Mouse (Mus musculus) G1E (cell line): Measurements from ENCODE around the gene Actrt2. TPM values are rescaled to one million over a fixed set of nuclear protein-coding genes. Genes with fewer than 3 reads are reported as not detected.

ENCODE experiments used
- ATAC-seq: 2 replicates; pipeline ENCODE4 v1.8.0; 2016; ENCODE audit warnings: mild to moderate bottlenecking; ENCODE audit not compliant: insufficient number of reproducible peaks, poor library complexity, low FRiP score, severe bottlenecking; ENCODE audit errors: extremely low read depth
- DNase-seq: peaks from one replicate; pipeline ENCODE4 v3.0.0; 2012; ENCODE audit warnings: low spot score
- H3K27me3 ChIP-seq: 2 replicates; pipeline ENCODE4 v1.6.1; 2012; ENCODE audit warnings: mild to moderate bottlenecking, low read length, inconsistent platforms; ENCODE audit not compliant: insufficient read depth
- H3K36me3 ChIP-seq: replicated peaks from 2 replicates; pipeline ENCODE3; 2012; ENCODE audit warnings: mild to moderate bottlenecking, inconsistent platforms
- H3K4me1 ChIP-seq: 2 replicates; pipeline ENCODE4 v1.6.1; 2012; ENCODE audit warnings: low read depth, low read length, inconsistent platforms, mixed read lengths; ENCODE audit not compliant: insufficient read depth
- H3K4me3 ChIP-seq: 2 replicates; pipeline ENCODE4 v1.5.1; 2012; ENCODE audit warnings: low read depth, mild to moderate bottlenecking, inconsistent platforms, low read length, moderate library complexity, mixed read lengths
- H3K9me3 ChIP-seq: replicated peaks from 2 replicates; pipeline ENCODE4 v1.6.1; 2012; ENCODE audit warnings: inconsistent platforms
- CTCF ChIP-seq: IDR thresholded peaks from 2 replicates; pipeline ENCODE4 v1.5.1; 2012; ENCODE audit warnings: low read depth, low read length, inconsistent platforms, mixed read lengths
- GATA1 ChIP-seq: IDR thresholded peaks from 2 replicates; pipeline ENCODE4 v1.6.1; 2012; ENCODE audit warnings: borderline replicate concordance, low read length, inconsistent platforms, mixed read lengths
- GATA2 ChIP-seq: IDR thresholded peaks from 2 replicates; pipeline ENCODE4 v1.6.1; 2012; ENCODE audit warnings: low read depth, low read length, inconsistent platforms, borderline replicate concordance
- POLR2AphosphoS5 ChIP-seq: IDR thresholded peaks from 2 replicates; pipeline ENCODE4 v1.6.1; 2012; ENCODE audit warnings: low read depth, low read length, inconsistent platforms; ENCODE audit not compliant: insufficient replicate concordance
- TAL1 ChIP-seq: conservative IDR thresholded peaks from 2 replicates; pipeline ENCODE4 v1.6.1; 2012; ENCODE audit warnings: low read depth, low read length, inconsistent platforms, mixed read lengths
- polyA plus RNA-seq: library from polyadenylated mRNA; stranded (reverse); fragments of >175 nt; gene quantifications from 2 replicates; pipeline ENCODE4 v1.2.3, GENCODE M21; 2012
- total RNA-seq, 2 experiments: library from RNA; stranded (forward) in 1 of 2; stranded (reverse) in 1 of 2; fragments of 200-1000 nt in 1 of 2; fragments of >200 nt in 1 of 2; fragmentation: Nextera tagmentation in 1 of 2; gene quantifications; 2 replicates each; pipeline ENCODE4 v1.2.3; 2014 to 2017

Gene Actrt2
- total and polyA plus RNA-seq, 3 experiments = not detected

DNA sequence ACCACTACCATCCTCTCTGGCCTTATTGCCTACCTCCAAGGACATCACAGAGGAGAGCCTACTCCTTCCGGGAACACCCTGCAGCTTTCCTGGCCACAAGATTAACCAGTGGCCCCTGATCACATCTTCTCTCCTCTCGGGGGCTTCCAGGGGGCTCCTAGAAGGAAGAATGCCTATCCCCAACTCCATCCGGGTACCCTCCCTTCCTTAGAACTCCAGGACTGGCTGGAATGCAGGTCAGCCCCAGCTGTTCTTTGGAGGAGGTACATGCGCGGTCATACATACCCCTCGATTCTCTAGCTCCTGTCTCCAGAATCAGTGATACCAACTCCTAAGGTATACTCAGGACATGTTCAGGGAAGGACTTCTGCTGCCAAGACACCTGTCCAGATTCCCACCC, 37.4 kb upstream of the Actrt2 start:
- Histone ChIP-seq H3K36me3 (no peaks in the 10 kb centered on the region), H3K4me1 (no peaks in the 10 kb centered on the region), H3K4me3 (no peak overlapping the region), H3K27me3 (no peaks in the 10 kb centered on the region), H3K9me3 (peaks cover 93% of the 10 kb centered on the region)
- ATAC-seq (no peak), DNase-seq (no peak)
- TF ChIP-seq GATA1 = no peak
- TF ChIP-seq TAL1 = no peak
- TF ChIP-seq GATA2 = no peak
- TF ChIP-seq CTCF = no peak
- TF ChIP-seq POLR2AphosphoS5 = no peak

DNA sequence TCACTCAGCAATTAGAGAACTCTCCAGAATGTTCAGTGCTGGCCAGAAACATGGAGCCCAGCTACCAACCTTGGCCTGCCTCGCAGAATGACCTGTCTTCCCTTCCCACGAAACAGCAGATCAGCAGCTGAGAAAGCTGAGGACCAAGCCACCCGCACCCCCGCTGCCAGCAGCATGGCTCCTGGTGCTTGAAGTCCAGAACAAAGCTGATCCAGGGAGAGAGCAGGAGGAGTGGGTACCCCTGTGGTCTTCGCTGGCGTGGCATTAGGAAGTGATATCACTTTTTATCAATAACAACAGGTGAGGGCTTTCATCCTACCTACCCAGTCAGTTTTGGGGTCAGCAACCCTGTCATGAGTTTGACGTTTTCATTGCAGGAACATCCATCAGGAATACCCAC, 36.9 kb upstream of the Actrt2 start:
- Histone ChIP-seq H3K9me3 (peaks cover 93% of the 10 kb centered on the region), H3K4me3 (no peak overlapping the region), H3K27me3 (no peaks in the 10 kb centered on the region), H3K36me3 (no peaks in the 10 kb centered on the region), H3K4me1 (no peaks in the 10 kb centered on the region)
- TF ChIP-seq TAL1 = no peak
- no peak for TF ChIP-seq CTCF
- TF ChIP-seq GATA2 = no peak
- TF ChIP-seq POLR2AphosphoS5 = no peak
- ATAC-seq (no peak), DNase-seq (no peak)

DNA sequence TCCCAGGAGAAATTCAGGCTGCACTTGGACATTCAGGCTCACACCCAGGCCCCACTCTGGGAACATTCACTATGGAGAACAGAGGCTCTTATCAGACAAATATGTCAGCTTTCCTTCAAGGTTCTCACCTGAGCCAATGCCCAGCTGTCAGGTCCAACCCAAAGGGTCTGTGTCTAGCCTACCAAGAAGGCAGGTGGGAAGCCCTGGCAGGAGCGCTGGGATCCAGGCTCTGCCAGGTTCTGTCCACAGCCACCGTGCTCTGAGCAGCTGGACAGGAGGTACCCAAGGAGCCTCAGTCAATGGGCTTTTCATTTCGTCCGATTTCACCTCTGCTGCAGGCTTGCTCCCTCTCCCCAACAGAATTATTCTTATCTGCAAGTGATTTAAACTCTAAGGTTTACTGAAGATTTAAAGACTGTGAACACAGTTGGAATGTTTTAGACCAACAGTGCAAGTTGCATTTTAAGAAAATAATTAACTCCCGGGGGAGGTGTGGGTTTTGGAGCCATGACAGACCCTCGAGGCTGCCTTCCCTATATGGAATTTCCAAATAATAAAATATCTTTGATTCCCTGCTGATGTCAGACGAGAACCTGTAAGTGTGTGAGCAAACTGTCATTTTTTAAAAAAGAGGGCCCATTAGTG, 35.9 kb upstream of the Actrt2 start:
- no peak for ATAC-seq

DNA sequence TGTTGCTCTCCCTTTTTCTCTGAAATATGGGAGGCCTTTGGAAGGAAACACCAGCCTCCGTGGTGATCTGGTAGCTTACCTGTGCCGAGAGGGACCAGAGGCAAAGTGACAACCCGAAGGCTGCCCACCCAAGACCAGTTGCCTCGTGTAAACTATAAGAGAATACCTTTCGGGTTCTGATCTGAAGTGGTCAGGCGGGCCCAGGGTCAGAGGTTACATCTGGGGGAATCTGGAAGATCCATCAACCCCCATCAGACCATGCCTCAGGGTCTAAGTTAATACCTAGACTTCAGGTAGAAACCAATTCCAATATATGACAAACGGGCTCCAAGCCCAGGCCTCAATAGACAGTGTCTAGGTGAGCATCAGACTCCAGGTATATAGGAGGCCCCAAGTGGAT, 35.3 kb upstream of the Actrt2 start:
- Histone ChIP-seq H3K27me3 (no peaks in the 10 kb centered on the region), H3K36me3 (no peaks in the 10 kb centered on the region), H3K4me1 (no peaks in the 10 kb centered on the region), H3K9me3 (peaks cover 93% of the 10 kb centered on the region), H3K4me3 (no peak overlapping the region)
- DNase-seq = no peak
- no peak for TF ChIP-seq GATA1
- TF ChIP-seq POLR2AphosphoS5 = no peak
- no peak for TF ChIP-seq TAL1
- TF ChIP-seq GATA2 = no peak
- TF ChIP-seq CTCF = no peak
- ATAC-seq = no peak

More for the DNA sequence above, 35.9 kb upstream of the Actrt2 start:
- Histone ChIP-seq H3K4me3 (no peak overlapping the region), H3K27me3 (no peaks in the 10 kb centered on the region), H3K36me3 (no peaks in the 10 kb centered on the region), H3K4me1 (no peaks in the 10 kb centered on the region), H3K9me3 (peaks cover 93% of the 10 kb centered on the region)
- TF ChIP-seq GATA1 (no peak), GATA2 (no peak), CTCF (no peak), POLR2AphosphoS5 (no peak), TAL1 (no peak)
- no peak for DNase-seq

DNA sequence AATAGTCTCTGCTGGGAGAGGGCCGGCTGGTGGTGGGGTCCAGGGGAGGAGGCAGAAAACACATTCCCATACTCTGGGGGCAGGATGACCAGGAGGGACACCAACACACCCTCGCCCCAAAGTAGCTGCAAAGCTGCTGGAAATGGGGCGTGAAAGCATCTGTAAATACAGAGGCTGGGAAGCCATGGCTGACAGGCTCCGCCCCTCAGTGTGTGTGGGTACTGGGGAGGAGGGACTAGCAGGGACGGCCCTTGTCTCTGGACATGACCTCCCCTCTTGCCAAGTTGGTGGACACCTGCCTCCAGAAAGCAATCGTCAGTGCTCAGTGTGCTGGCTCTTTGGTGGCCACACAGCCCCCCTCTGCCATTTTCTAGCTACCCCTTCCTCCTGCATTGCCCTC, 34.5 kb upstream of the Actrt2 start:
- DNase-seq = no peak
- Histone ChIP-seq H3K27me3 (no peaks in the 10 kb centered on the region), H3K36me3 (no peaks in the 10 kb centered on the region), H3K4me1 (no peaks in the 10 kb centered on the region), H3K4me3 (no peak overlapping the region), H3K9me3 (peaks cover 92% of the 10 kb centered on the region)
- no peak for ATAC-seq
- TF ChIP-seq POLR2AphosphoS5 = no peak
- TF ChIP-seq GATA2 = no peak
- no peak for TF ChIP-seq GATA1
- no peak for TF ChIP-seq TAL1
- TF ChIP-seq CTCF = no peak

DNA sequence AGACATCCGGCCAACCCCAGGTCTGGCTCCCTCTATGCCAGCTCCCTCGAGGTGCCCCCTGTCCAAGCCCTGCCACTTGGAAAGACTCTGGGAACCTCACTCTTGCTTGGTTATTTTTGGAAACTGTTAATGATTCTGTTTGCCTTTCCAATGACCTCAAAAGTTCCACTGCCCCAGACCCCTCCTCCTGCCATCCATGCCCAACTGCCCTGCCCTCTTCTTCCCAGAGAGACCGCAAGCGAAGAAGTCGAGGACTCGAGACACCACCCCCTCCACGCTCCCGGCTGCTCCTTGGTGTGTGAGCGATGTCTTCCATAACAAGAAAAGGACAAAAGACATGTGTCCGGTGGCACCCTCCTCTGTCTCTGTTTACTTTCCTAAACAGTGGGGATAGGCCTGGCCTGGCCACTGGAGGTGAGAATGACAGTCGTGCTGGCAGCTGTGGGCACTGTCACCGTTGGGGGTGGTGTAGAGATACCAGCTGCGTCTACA, 33.3 kb upstream of the Actrt2 start:
- DNase-seq (no peak), ATAC-seq (no peak)
- H3K36me3 ChIP-seq = no peaks in the 10 kb centered on the region
- no peaks in the 10 kb centered on the region for H3K4me1 ChIP-seq
- peaks cover 92% of the 10 kb centered on the region for H3K9me3 ChIP-seq
- no peak overlapping the region for H3K4me3 ChIP-seq
- TF ChIP-seq GATA1 (no peak), GATA2 (no peak), TAL1 (no peak), CTCF (no peak), POLR2AphosphoS5 (no peak)
- no peaks in the 10 kb centered on the region for H3K27me3 ChIP-seq
